Mouse (Mus musculus) heart, postnatal 0 days (tissue): ENCODE data around the gene Gm47841. TPM values are rescaled to one million over a fixed set of nuclear protein-coding genes. Genes with fewer than 3 reads are reported as not detected.

Source experiments
- ATAC-seq: fragments of 200-750 bp; cut with Nextera tagmentation; 2 replicates; pipeline ENCODE4 v1.8.0; 2017; ENCODE audit warnings: low read depth, moderate number of reproducible peaks, moderate library complexity; ENCODE audit not compliant: insufficient read depth
- DNase-seq: peaks from one replicate; pipeline ENCODE4 v3.0.0-alpha.2; 2016; ENCODE audit warnings: low spot score
- H3K27ac ChIP-seq: fragments of 300-500 bp; sonication (generic); 2 replicates; pipeline ENCODE4 v1.5.1; 2014; ENCODE audit warnings: low read depth, mild to moderate bottlenecking
- H3K27me3 ChIP-seq: fragments of 300-500 bp; sonication (generic); 2 replicates; pipeline ENCODE4 v1.6.1; 2014; ENCODE audit warnings: low read length, mixed read lengths; ENCODE audit not compliant: control insufficient read depth, insufficient read depth
- H3K36me3 ChIP-seq: fragments of 300-500 bp; sonication (generic); replicated peaks from 2 replicates; pipeline ENCODE4 v1.6.1; 2014; ENCODE audit warnings: low read length, mixed read lengths; ENCODE audit not compliant: control insufficient read depth, insufficient read depth
- H3K4me1 ChIP-seq: fragments of 300-500 bp; sonication (generic); 2 replicates; pipeline ENCODE4 v1.6.1; 2014; ENCODE audit warnings: antibody characterized with exemption; ENCODE audit not compliant: control insufficient read depth, insufficient read depth
- H3K4me2 ChIP-seq: fragments of 300-500 bp; sonication (generic); 2 replicates; pipeline ENCODE4 v1.6.1; 2014; ENCODE audit warnings: low read depth, mild to moderate bottlenecking, low read length, moderate library complexity
- H3K4me3 ChIP-seq: fragments of 300-500 bp; sonication (generic); 2 replicates; pipeline ENCODE4 v1.5.1; 2014; ENCODE audit warnings: low read depth, low read length
- H3K9ac ChIP-seq: fragments of 300-500 bp; sonication (generic); replicated peaks from 2 replicates; pipeline ENCODE4 v1.6.1; 2014; ENCODE audit warnings: low read depth, low read length, mixed read lengths
- H3K9me3 ChIP-seq: fragments of 300-500 bp; sonication (generic); replicated peaks from 2 replicates; pipeline ENCODE4 v1.6.1; 2016; ENCODE audit warnings: low read length; ENCODE audit not compliant: control insufficient read depth
- CTCF ChIP-seq: IDR thresholded peaks from 2 replicates; pipeline ENCODE4 v1.5.1; 2016; ENCODE audit warnings: antibody characterized with exemption, control low read depth, low read depth
- EP300 ChIP-seq: IDR thresholded peaks from 2 replicates; pipeline ENCODE4 v1.6.1; 2016; ENCODE audit warnings: antibody characterized with exemption, low read depth
- WGBS: fragments of 180-500 bp; shearing (Covaris S2); extraction: QIAGEN DNeasy Blood & Tissue Kit; methylation state at CpG from one replicate; pipeline ENCODE4 v1.1.7; 2014; 5-methylcytosine and 5-hydroxymethylcytosine counted together
- polyA plus RNA-seq: library from polyadenylated mRNA; unstranded; fragments of >200 nt; fragmentation: Nextera tagmentation; extraction: Ambion mirVana; gene quantifications from 2 replicates; pipeline ENCODE4 v1.2.1, GENCODE M21; 2015
- total RNA-seq: library from RNA; depleted of rRNA; stranded (reverse); fragments of >200 nt; gene quantifications from 2 replicates; pipeline ENCODE4 v1.2.3, GENCODE M21; 2014; ENCODE audit warnings: low replicate concordance

Gene Gm47841
- total and polyA plus RNA-seq, 2 experiments from 2014 or later = not detected

- ATAC-seq = no peak
- 55% methylated on average over 4 of the region's 4 CpGs for WGBS
- H3K4me3 ChIP-seq = no peak overlapping the region
- H3K9me3 ChIP-seq = no peaks in the 10 kb centered on the region
- H3K4me1 ChIP-seq = no peaks in the 10 kb centered on the region
- no peak overlapping the region for H3K27ac ChIP-seq
- no peaks in the 10 kb centered on the region for H3K36me3 ChIP-seq
- no peak for DNase-seq
- H3K27me3 ChIP-seq = peaks cover 22% of the 10 kb centered on the region
- TF ChIP-seq EP300 = no peak
- TF ChIP-seq CTCF = no peak
- H3K4me2 ChIP-seq = no peak overlapping the region
- no peak overlapping the region for H3K9ac ChIP-seq
These were observed 35.0 kb upstream of the Gm47841 start for GRCm38 (mm10) chr15:101082236-101082635.

GRCm38 (mm10) chr15:101081035-101081548, 33.9 kb upstream of the Gm47841 start:
- DNase-seq (no peak), ATAC-seq (no peak)
- Histone ChIP-seq H3K9me3 (no peaks in the 10 kb centered on the region), H3K9ac (no peak overlapping the region), H3K27me3 (peaks cover 33% of the 10 kb centered on the region), H3K4me1 (no peaks in the 10 kb centered on the region), H3K4me2 (no peak overlapping the region), H3K4me3 (no peak overlapping the region), H3K36me3 (no peaks in the 10 kb centered on the region), H3K27ac (no peak overlapping the region)
- 67% methylated on average over 7 of the region's 7 CpGs for WGBS
- TF ChIP-seq CTCF = no peak
- no peak for TF ChIP-seq EP300

- H3K36me3 ChIP-seq = no peaks in the 10 kb centered on the region
- DNase-seq (no peak), ATAC-seq (no peak)
- no peak overlapping the region for H3K27ac ChIP-seq
- H3K4me1 ChIP-seq = no peaks in the 10 kb centered on the region
- H3K27me3 ChIP-seq = peaks cover 40% of the 10 kb centered on the region
- no peak overlapping the region for H3K4me2 ChIP-seq
- no peak overlapping the region for H3K9ac ChIP-seq
- no peaks in the 10 kb centered on the region for H3K9me3 ChIP-seq
- no peak for TF ChIP-seq EP300
- no peak for TF ChIP-seq CTCF
- WGBS = 83% methylated on average over 9 of the region's 9 CpGs
- no peak overlapping the region for H3K4me3 ChIP-seq
These were observed 32.9 kb upstream of the Gm47841 start for GRCm38 (mm10) chr15:101080031-101080520.

- no peaks in the 10 kb centered on the region for H3K4me1 ChIP-seq
- H3K27ac ChIP-seq = peak overlapping the region; percentile 69
- H3K36me3 ChIP-seq = no peaks in the 10 kb centered on the region
- TF ChIP-seq EP300 (no peak), CTCF (no peak; the same call in 1 of the 2 replicates)
- H3K4me2 ChIP-seq = peak overlapping the region; percentile 91
- under 1% methylated on average over 24 of the region's 30 CpGs for WGBS
- peak; percentile 50 for DNase-seq
- H3K9me3 ChIP-seq = no peaks in the 10 kb centered on the region
- ATAC-seq = peak; percentile 80
- peak overlapping the region; percentile 74; the same call in 1 of the 2 replicates for H3K9ac ChIP-seq
- peak overlapping the region; percentile 63 for H3K4me3 ChIP-seq
- peaks cover 40% of the 10 kb centered on the region for H3K27me3 ChIP-seq
These were observed 31.5 kb upstream of the Gm47841 start for GRCm38 (mm10) chr15:101078731-101079156.

- WGBS = under 1% methylated on average over 72 of the region's 96 CpGs
- Histone ChIP-seq H3K9ac (peak within 1 kb of the TSS; percentile 74), H3K4me1 (peaks cover under 1% of the 10 kb centered on the region; the same call in 1 of the 2 replicates), H3K9me3 (no peaks in the 10 kb centered on the region), H3K4me2 (peak within 1 kb of the TSS; percentile 91), H3K4me3 (peak within 1 kb of the TSS; percentile 63), H3K36me3 (no peaks in the 10 kb centered on the region), H3K27ac (peak within 1 kb of the TSS; percentile 69), H3K27me3 (peaks cover 40% of the 10 kb centered on the region)
- DNase-seq = no peak
- ATAC-seq = peak; percentile 47
- TF ChIP-seq CTCF = no peak
These were observed 30.9 kb upstream of the Gm47841 start, which contains the start of gene Fignl2 for GRCm38 (mm10) chr15:101077813-101078730. Fignl2 (minus strand) TSS chr15:101078567.
